Mouse (Mus musculus) limb, embryonic 15.5 days (tissue): ENCODE measurements around the gene Slc25a28. TPM values are rescaled to one million over a fixed set of nuclear protein-coding genes. Genes with fewer than 3 reads are reported as not detected.

Source experiments
- ATAC-seq: fragments of 200-750 bp; cut with Nextera tagmentation; 2 replicates; pipeline ENCODE4 v1.8.0; 2017; ENCODE audit warnings: low read depth, moderate TSS enrichment; ENCODE audit not compliant: insufficient number of reproducible peaks, low FRiP score, low TSS enrichment
- H3K27ac ChIP-seq: fragments of 300-500 bp; sonication (generic); 2 replicates; pipeline ENCODE4 v1.5.1; 2015; ENCODE audit warnings: moderate library complexity, mild to moderate bottlenecking, inconsistent platforms
- H3K27me3 ChIP-seq: fragments of 300-500 bp; sonication (generic); 2 replicates; pipeline ENCODE4 v1.6.1; 2015; ENCODE audit warnings: inconsistent platforms
- H3K36me3 ChIP-seq: fragments of 300-500 bp; sonication (generic); 2 replicates; pipeline ENCODE4 v1.6.1; 2015; ENCODE audit warnings: inconsistent platforms
- H3K4me1 ChIP-seq: fragments of 300-500 bp; sonication (generic); 2 replicates; pipeline ENCODE4 v1.6.1; 2015; ENCODE audit warnings: inconsistent platforms
- H3K4me2 ChIP-seq: fragments of 300-500 bp; sonication (generic); 2 replicates; pipeline ENCODE4 v1.6.1; 2015; ENCODE audit warnings: mild to moderate bottlenecking, inconsistent platforms
- H3K4me3 ChIP-seq: fragments of 300-500 bp; sonication (generic); 2 replicates; pipeline ENCODE4 v1.5.1; 2015; ENCODE audit warnings: mild to moderate bottlenecking, inconsistent platforms
- H3K9ac ChIP-seq: fragments of 300-500 bp; sonication (generic); 2 replicates; pipeline ENCODE4 v1.6.1; 2015; ENCODE audit warnings: inconsistent platforms
- H3K9me3 ChIP-seq: fragments of 300-500 bp; sonication (generic); 2 replicates; pipeline ENCODE4 v1.6.1; 2016; ENCODE audit warnings: inconsistent platforms
- WGBS: fragments of 180-500 bp; shearing (Covaris S2); methylation state at CpG from one replicate; pipeline ENCODE4 v1.1.7; 2015; 5-methylcytosine and 5-hydroxymethylcytosine counted together
- polyA plus RNA-seq: library from polyadenylated mRNA; unstranded; fragments of >200 nt; fragmentation: Nextera tagmentation; extraction: Ambion mirVana; gene quantifications from 2 replicates; pipeline ENCODE4 v1.2.1, GENCODE M21; 2015

Gene Slc25a28
- 13.5 and 13.9 TPM in 2 replicates for polyA plus RNA-seq

DNA sequence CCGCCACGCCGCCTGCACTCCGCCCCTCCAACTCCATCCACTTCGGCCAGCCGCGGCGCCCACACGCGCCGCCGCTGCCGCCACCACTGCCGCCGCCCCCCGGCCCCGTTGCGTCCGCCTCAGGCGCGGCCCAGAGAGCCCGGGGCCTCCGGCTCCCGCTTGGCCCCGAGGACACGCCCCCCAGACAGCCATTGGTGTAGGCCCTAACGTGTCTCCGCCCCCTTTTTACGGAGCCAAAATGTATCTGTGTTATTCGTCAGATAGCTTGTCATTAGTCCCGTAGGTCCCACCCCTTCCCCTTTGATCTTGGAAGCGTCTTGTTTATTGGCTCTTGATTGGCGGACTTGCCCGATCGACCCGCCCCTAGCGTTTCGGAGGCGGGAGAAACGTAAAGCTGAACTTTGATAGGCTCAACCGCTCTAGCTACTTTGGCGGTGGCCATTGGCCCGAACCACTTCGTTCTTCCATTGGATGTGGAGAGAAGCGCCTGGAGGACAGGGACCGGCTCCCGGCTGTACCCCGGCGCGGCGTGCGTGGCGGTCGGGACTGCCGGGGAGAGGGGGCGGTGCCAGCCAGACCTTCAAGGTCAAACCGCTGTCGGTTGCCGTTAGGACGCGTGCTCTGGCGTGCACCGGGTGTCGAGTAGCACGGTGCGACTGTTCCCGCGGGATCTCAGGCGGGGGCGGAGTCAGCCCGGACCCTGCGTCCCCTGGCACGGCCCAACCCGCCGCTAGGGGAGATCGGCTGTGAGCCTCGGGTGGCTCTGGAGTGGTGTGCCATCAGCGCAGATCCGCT, at the start of gene Slc25a28:
Gene Slc25a28, minus strand, starts transcription at position 152 of the 795 bp plus-strand sequence.
- ATAC-seq: peak; percentile 98

DNA sequence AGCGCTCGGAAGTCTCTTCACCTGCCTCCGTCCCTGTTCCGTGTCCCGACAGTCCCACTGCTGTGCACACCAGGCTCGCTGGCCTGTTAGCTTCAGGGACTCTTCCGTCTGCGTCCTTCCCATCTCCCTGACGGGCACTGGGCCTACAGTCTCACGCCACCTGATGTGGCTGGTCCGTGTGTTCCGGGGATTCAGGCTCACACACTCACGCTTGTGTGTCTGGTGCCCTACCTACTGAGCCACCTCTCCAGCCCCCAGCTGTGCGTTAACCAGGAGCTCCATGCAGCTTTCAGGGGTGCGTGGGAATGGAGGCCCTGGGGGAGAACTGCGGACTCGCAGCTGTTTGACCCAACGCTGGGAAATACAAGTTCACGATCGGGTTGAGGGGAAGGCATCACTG, 49.5 kb upstream of the Slc25a28 start:
- ATAC-seq: no peak
- H3K4me3 ChIP-seq: no peak overlapping the region
- WGBS: 92% methylated on average over 20 of the region's 20 CpGs
- H3K27me3 ChIP-seq: no peaks in the 10 kb centered on the region
- no peaks in the 10 kb centered on the region for H3K4me1 ChIP-seq
- no peak overlapping the region for H3K27ac ChIP-seq
- peaks cover 71% of the 10 kb centered on the region for H3K36me3 ChIP-seq
- H3K9ac ChIP-seq: no peak overlapping the region
- no peaks in the 10 kb centered on the region for H3K9me3 ChIP-seq
- H3K4me2 ChIP-seq: no peak overlapping the region

More for the DNA sequence above, at the start of gene Slc25a28:
- Histone ChIP-seq H3K27me3 (no peaks in the 10 kb centered on the region), H3K9me3 (no peaks in the 10 kb centered on the region), H3K4me3 (peak within 1 kb of the TSS; percentile 98), H3K36me3 (no peaks in the 10 kb centered on the region), H3K27ac (peak within 1 kb of the TSS; percentile 98), H3K4me2 (peak within 1 kb of the TSS; percentile 91), H3K4me1 (peaks cover 26% of the 10 kb centered on the region), H3K9ac (peak within 1 kb of the TSS; percentile 83)
- under 1% methylated on average over 79 of the region's 79 CpGs for WGBS

DNA sequence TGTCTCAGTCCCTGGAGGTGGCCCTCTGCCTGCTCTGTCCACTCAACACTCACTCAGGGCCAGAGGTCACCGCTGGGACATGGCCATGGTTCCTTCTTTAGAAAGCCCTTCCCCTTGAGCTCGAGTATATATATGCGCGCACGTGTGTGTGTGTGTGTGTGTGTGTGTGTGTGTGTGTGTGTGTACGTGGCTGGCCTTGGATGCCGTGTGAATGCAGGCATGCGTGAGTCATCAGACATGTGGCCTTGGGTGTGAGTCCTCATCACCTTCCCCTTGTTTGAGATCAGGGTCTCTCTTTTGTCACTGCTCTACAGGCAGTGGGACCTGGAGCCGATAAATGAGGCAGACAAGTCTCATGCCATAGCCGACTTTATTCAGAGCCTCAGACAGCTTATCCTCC, 48.8 kb upstream of the Slc25a28 start:
- no peak overlapping the region for H3K27ac ChIP-seq
- H3K27me3 ChIP-seq: no peaks in the 10 kb centered on the region
- H3K4me2 ChIP-seq: no peak overlapping the region
- peaks cover 69% of the 10 kb centered on the region for H3K36me3 ChIP-seq
- H3K9me3 ChIP-seq: no peaks in the 10 kb centered on the region
- no peak for ATAC-seq
- no peak overlapping the region for H3K4me3 ChIP-seq
- no peak overlapping the region for H3K9ac ChIP-seq
- no peaks in the 10 kb centered on the region for H3K4me1 ChIP-seq
- 82% methylated on average over 10 of the region's 10 CpGs for WGBS

DNA sequence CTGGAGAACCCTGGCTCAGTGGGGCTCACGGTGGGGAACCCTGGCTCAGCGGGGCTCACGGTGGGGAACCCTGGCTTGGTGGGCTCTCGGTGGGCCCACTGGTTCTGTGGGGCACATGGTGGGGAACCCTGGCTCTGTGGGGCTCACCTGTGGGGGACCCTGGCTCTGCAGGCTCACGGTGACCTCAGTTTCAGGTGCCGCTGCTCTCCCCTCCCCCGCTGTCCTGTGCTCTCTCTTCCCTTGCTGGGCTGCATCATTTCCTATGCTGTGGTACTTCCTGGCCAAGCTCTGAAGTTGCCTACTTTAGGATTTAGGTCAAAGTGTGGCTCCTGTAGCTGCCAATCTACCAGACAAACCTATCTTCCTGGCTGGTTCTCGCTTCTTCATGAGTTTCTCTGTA, 48.2 kb upstream of the Slc25a28 start:
- Histone ChIP-seq H3K27me3 (no peaks in the 10 kb centered on the region), H3K4me3 (no peak overlapping the region), H3K36me3 (peaks cover 69% of the 10 kb centered on the region), H3K9ac (no peak overlapping the region), H3K4me1 (no peaks in the 10 kb centered on the region), H3K9me3 (no peaks in the 10 kb centered on the region), H3K4me2 (no peak overlapping the region), H3K27ac (no peak overlapping the region)
- no peak for ATAC-seq
- 80% methylated on average over 8 of the region's 8 CpGs for WGBS

DNA sequence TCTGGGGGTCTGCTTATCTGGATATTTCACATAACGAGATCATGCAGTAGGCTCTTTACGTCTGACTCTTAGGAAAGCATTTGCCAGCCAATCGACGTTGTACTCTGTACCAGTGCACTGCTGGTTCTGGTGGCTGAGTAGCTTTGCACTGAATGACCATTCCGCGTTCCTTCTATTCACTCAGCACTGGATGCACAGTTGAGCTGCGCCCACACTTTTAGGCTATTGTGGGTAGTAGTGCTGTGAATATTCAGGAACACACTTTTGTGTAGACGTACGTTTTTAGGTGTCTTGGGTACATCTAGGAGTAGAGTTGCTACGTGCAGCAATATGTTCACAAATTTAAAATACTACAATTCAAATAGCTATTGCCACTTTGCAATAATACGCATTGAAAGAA, 45.4 kb upstream of the Slc25a28 start:
- H3K4me2 ChIP-seq: no peak overlapping the region
- no peaks in the 10 kb centered on the region for H3K27me3 ChIP-seq
- H3K4me3 ChIP-seq: no peak overlapping the region
- H3K4me1 ChIP-seq: no peaks in the 10 kb centered on the region
- no peak for ATAC-seq
- no peak overlapping the region for H3K27ac ChIP-seq
- peaks cover 49% of the 10 kb centered on the region for H3K36me3 ChIP-seq
- WGBS: 94% methylated on average over 11 of the region's 11 CpGs
- H3K9me3 ChIP-seq: no peaks in the 10 kb centered on the region
- no peak overlapping the region for H3K9ac ChIP-seq

DNA sequence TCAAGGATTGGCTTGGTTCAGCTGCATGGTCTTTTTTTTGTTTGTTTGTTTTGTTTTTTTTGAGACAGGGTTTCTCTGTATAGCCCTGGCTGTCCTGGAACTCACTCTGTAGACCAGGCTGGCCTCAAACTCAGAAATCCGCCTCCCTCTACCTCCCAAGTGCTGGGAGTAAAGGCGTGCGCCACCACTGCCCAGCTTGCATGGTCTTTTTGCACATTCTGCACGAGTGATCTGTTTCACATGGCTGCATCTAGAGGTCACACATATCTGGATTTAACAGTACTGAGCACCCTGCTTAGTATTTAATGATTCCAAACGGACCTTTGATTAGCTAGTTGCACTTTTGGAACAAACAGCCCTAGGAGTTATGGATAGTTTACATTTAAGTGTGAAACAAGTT, 37.3 kb upstream of the Slc25a28 start:
- no peaks in the 10 kb centered on the region for H3K4me1 ChIP-seq
- no peaks in the 10 kb centered on the region for H3K27me3 ChIP-seq
- ATAC-seq: no peak
- peaks cover 16% of the 10 kb centered on the region for H3K36me3 ChIP-seq
- H3K4me3 ChIP-seq: no peak overlapping the region
- H3K9me3 ChIP-seq: no peaks in the 10 kb centered on the region
- no peak overlapping the region for H3K4me2 ChIP-seq
- no peak overlapping the region for H3K9ac ChIP-seq
- 81% methylated on average over 5 of the region's 5 CpGs for WGBS
- H3K27ac ChIP-seq: no peak overlapping the region

DNA sequence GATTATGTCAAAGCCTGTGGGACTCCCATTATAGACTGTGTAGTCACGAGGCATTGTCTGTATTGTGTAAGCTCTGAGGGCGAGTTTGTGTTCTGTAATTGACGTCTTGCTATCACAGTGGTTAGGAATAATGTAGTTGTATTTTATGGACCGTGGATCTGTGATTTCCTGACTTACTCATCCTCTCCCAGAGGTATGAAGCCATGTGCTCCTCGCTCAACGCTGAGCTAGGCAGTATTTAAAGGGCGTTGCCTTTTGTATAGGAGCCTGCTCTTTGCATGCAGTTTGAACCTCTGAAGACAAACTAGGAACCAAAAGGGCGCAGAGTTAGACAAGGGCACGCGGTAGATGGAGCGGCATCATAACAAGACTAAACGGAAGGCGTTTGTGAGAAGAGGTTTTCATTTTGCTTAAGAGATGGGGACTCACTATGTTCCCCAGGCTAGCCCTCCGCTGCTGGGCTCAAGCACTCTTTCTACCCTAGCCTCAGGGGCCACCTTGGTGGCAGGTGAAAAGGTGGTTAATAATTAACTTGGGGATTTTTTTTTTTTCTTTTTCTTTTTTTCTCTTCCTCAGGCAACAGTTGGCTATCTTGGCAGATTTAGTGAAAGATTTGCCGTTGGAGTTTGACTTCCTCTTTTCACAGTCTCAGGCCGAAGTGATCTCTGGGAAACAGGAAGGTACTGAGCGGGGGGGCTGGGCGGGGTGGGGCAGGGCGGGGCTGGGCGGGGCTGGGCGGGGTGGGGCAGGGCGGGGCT, 36.7 kb upstream of the Slc25a28 start:
- no peak overlapping the region for H3K9ac ChIP-seq
- H3K4me1 ChIP-seq: no peaks in the 10 kb centered on the region
- 54% methylated on average over 22 of the region's 22 CpGs for WGBS
- no peak for ATAC-seq
- H3K4me3 ChIP-seq: no peak overlapping the region
- H3K27me3 ChIP-seq: no peaks in the 10 kb centered on the region
- no peak overlapping the region for H3K4me2 ChIP-seq
- no peaks in the 10 kb centered on the region for H3K9me3 ChIP-seq
- no peak overlapping the region for H3K27ac ChIP-seq
- H3K36me3 ChIP-seq: peaks cover 21% of the 10 kb centered on the region

DNA sequence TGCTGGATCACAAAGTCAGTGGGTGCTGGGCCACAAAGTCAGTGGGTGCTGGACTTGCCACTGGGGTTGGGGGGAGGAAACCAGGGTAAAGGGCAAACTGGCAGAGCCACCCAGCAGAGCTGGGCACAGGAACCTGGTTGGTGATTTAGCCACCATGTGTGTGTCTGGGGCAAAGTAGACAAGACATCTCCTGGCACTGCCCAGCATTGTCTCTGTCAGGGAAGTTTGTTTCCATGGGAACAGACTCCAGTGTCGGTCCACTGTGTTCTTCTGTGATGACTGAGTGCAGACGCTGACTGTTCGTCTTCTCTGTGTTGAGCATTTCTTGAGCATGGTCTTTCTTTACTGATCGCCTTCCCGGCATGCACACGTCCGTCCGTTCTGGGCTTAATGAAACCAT, 34.6 kb upstream of the Slc25a28 start:
- ATAC-seq: no peak
- H3K27me3 ChIP-seq: no peaks in the 10 kb centered on the region
- peaks cover 40% of the 10 kb centered on the region for H3K36me3 ChIP-seq
- no peak overlapping the region for H3K4me3 ChIP-seq
- no peaks in the 10 kb centered on the region for H3K9me3 ChIP-seq
- H3K4me2 ChIP-seq: no peak overlapping the region
- H3K27ac ChIP-seq: no peak overlapping the region
- no peak overlapping the region for H3K9ac ChIP-seq
- no peaks in the 10 kb centered on the region for H3K4me1 ChIP-seq
- WGBS: 81% methylated on average over 8 of the region's 8 CpGs

DNA sequence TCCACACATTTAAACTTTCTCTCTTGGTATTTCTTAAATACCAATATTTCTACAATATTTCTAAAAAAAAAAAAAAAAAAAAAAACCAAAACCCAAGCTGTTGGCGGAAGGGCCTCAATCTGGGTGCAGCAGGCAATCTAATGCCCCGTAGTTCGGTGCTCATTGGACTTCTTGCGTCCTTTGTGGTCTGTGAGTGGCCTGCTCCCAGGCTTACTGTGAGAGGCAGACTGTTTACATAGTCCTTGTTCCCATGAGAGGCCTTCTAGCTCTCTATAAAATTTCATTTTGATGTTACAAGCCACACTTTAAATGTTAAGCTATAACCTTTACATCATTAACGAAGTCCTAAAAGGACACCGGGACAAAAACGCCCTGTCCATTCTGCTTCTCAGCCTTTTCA, 33.5 kb upstream of the Slc25a28 start:
- H3K9me3 ChIP-seq: no peaks in the 10 kb centered on the region
- H3K4me1 ChIP-seq: no peaks in the 10 kb centered on the region
- no peak overlapping the region for H3K4me2 ChIP-seq
- no peaks in the 10 kb centered on the region for H3K27me3 ChIP-seq
- ATAC-seq: no peak
- WGBS: 71% methylated on average over 7 of the region's 7 CpGs
- H3K4me3 ChIP-seq: no peak overlapping the region
- peaks cover 45% of the 10 kb centered on the region for H3K36me3 ChIP-seq
- no peak overlapping the region for H3K27ac ChIP-seq
- H3K9ac ChIP-seq: no peak overlapping the region

DNA sequence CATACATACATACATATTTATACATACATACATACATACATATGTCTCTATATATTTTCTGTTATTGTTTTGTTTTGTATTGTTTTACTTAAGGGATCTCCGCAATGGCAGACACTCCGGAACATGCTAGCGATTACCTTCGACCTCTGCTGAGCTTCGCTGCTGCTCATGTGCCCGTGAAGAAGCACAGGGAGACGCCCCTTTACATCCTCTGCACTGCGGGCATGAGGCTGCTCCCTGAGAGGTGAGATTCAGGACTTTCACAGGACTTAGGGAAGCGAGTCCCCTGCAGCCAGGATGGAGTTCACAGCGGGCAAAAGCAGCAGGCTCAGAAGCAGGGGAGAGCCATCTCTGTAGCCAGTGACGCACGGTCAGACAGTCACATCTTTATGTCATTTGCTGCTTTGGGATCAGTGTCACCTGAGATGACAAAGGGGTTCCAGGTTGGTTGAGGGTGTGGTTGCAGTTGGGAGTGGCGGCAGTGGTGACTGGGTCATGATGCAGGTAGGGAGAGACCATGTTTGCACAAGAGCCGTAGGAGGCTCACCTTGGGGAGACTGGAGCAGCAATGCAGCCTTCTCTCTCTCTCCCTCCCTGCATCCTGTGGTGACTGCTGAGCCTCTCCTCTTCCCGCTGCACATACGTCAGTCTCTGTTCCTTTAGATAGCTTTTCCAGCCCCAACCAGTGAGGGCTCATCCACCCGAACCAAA, 30.3 kb upstream of the Slc25a28 start:
- no peaks in the 10 kb centered on the region for H3K9me3 ChIP-seq
- H3K4me1 ChIP-seq: no peaks in the 10 kb centered on the region
- no peak overlapping the region for H3K9ac ChIP-seq
- no peak overlapping the region for H3K4me3 ChIP-seq
- H3K4me2 ChIP-seq: no peak overlapping the region
- H3K27me3 ChIP-seq: no peaks in the 10 kb centered on the region
- WGBS: 89% methylated on average over 17 of the region's 17 CpGs
- H3K27ac ChIP-seq: no peak overlapping the region
- no peak for ATAC-seq
- peaks cover 65% of the 10 kb centered on the region for H3K36me3 ChIP-seq

DNA sequence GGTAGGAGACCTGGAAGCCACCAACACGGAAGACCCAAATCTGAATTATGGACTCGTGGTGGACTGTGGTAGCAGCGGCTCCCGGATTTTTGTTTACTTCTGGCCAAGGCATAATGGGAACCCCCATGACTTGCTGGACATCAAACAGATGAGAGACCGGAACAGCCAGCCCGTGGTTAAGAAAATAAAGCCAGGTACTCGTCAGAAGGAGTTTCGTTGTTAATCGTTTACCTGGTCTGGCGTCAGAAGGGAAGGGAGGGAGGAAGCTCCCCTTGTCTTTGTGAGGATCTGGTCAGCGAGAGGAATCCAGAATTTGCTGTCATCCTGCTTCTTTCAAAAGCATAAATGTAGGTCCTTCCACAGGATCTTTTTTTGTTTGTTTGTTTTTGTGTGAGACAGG, 29.5 kb upstream of the Slc25a28 start:
- Histone ChIP-seq H3K36me3 (peaks cover 67% of the 10 kb centered on the region), H3K9ac (no peak overlapping the region), H3K4me1 (no peaks in the 10 kb centered on the region), H3K27ac (no peak overlapping the region), H3K4me2 (no peak overlapping the region), H3K27me3 (no peaks in the 10 kb centered on the region), H3K4me3 (no peak overlapping the region), H3K9me3 (no peaks in the 10 kb centered on the region)
- no peak for ATAC-seq
- WGBS: 92% methylated on average over 11 of the region's 11 CpGs

DNA sequence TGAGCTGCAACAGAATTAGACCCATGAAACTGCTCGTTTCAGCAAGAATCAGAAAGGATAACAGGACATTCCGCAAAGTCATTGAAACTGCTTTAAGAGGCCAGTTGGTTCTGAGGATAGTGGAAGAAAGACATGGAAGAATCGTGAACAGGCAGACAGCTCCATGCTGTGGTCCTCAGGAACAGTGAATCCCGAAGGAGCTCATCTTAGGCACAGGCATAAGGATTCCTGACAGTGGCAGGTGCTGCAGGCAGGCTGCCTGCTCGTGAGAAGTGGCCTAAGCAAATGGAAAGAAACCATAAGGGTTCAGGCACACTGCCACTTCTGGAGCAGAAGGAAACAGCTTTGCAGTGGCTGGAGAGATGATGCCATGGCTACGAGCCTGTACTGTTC, 25.1 kb upstream of the Slc25a28 start:
- Histone ChIP-seq H3K36me3 (peaks cover 35% of the 10 kb centered on the region), H3K4me2 (no peak overlapping the region), H3K9ac (no peak overlapping the region), H3K9me3 (no peaks in the 10 kb centered on the region), H3K27ac (no peak overlapping the region), H3K27me3 (no peaks in the 10 kb centered on the region), H3K4me1 (no peaks in the 10 kb centered on the region), H3K4me3 (no peak overlapping the region)
- WGBS: 88% methylated on average over 6 of the region's 6 CpGs
- ATAC-seq: no peak
